Mouse (Mus musculus) kidney, adult 18-20 months (tissue): Measurements from ENCODE around the gene Zfp719.

Experiments
- DNase-seq: peaks from one replicate; pipeline ENCODE4 v3.0.0; 2021

Gene Zfp719

DNA sequence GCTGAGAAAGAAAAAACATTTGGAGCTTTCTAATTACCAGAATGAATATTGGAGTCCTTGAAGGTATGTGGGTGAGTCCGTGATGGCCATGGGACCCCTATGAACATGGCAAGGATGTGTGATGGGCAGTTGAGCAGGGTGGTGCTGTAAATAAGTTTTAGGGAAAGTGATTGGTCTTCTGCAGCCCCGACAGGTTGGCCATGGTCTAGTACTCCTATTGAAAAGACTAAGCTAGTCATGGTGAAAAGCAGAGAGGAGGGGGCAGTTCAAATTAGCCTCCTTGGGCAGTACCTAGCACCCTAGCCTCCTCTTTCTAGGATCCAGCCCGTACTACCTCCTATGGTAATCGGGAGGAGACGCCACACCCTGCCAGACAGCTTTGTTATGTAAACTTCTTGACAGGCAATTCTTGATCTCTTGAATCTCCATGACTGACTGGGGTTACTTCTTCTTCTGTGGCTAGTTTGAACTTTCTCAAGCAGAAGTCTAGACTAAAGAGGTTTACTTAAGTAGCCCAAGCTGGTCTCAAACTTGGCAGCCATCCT is 28.4 kb downstream of the Zfp719 start:
- no peak for DNase-seq

GRCm38 (mm10) chr7:43608316-43608824 is 29.0 kb downstream of the Zfp719 start:
- DNase-seq, result no peak

DNA sequence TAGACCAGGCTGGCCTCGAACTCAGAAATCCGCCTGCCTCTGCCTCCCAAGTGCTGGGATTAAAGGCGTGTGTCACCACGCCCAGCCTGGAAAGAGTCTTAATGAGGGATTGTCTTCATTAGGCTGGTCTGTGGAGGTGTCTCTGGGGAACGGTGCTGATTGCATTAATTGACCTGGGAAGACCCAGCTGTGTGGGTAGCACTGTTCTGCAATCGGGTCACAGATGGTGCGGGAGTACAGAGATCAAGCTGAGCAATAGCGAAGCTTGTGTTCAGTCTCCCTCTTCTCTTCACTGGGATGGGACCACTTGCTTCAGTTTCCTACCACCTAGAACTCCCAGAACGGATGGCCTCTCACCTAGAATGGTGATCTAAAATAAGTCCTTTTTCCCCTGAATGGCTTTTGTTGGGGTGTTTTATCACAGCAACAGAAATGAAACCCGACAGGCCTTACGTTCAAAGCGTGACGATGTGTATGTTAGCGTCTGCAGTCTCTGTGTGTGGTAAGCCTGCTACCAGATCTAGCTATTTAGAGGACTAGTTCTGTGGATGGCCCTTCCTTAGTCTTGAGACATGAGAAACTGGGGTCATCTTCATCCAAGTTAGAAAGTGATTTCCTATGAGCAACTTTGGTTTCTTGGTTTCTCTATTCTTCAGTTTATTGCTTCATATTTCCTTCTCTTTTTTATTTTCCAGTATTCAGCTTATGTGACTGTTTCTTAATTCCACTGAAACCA is 34.6 kb downstream of the Zfp719 start:
- no peak for DNase-seq

DNA sequence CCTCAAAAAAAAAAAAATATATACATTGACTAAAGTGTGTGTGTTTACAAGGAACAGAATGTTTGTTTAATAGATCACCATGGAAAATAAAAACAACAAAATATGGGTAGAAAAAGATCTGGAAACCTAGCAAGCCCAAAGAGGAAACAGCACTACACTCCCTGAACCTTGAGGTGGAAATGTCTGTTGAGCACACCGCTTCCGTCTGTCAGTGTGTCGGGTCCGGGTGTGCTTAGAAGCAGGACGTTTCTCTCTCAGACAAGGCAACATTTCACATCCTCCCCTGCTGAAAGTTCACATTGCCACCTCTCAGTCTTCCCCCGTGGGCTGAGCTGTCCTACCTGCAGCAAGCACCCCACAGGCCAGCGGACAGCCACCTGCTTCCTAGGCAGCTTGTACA is 43.5 kb downstream of the Zfp719 start:
- no peak for DNase-seq

DNA sequence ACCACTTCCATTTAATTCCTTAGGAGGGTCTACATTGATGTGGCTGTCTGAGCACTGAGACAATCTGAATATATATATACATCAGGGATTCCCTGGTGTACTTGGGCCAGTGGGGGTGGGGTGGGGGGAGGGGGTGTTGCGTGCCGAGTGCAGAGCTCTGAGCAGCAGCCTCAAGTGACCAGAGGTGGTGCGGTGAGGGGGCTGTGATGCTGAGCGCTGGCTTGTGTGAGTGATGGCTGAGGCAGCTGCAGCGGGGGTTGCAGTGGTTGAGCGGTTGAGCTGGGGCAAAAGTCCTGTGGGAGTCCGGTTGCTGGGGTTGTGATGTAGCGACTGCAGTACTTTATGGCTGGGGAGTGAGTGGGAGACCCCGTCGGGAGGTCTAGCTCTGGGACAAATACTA is 44.4 kb downstream of the Zfp719 start:
- DNase-seq, result no peak

DNA sequence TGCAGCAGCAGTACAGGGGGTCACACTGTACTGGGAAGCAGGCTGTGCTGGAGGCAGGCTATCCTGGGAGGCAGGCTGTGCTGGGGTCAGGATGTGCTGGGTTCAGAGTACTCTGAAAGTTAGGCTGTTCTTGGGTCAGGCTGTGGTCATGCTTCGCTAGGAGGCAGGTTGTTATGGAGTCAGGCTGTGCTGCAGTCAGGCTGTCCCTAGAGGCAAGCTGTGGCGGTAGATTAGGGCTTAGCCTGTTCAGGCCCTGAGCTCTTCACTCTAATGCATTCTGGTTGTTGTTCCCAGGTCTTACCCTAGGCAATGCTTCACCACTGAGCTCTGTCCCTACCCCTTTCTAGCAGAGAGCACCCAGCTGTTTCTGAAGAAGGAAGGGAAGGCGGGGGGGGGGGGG is 45.7 kb downstream of the Zfp719 start:
- DNase-seq, result no peak

DNA sequence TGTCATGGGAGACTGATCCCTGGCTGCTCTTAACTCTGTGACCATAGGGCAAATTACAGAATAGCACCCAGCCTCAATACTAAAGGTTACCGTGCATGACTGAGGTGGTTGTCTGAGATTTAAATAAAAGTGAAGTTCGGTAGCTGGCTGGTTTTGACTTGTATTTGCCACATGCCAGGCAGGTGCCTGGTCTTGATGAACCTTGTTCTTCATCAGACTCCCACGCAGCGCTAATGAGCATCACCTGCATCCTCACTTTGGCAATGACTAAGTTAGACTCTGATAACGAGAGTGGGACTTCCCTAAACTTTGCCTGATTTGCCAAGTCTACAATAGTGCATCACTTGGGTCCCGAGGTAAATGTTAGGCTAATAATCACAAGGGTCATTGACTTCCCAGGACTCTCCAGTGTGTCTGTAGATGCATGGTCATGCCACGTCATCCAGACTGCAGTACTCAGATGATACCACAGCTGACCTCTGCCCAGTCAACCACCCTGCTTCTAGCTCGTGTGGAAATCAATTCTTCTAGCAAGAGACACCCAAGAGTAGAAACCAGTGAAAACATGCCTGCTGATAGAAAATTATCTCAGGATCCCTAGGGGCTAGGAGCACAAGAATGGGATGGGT is 46.5 kb downstream of the Zfp719 start:
- DNase-seq, result no peak

DNA sequence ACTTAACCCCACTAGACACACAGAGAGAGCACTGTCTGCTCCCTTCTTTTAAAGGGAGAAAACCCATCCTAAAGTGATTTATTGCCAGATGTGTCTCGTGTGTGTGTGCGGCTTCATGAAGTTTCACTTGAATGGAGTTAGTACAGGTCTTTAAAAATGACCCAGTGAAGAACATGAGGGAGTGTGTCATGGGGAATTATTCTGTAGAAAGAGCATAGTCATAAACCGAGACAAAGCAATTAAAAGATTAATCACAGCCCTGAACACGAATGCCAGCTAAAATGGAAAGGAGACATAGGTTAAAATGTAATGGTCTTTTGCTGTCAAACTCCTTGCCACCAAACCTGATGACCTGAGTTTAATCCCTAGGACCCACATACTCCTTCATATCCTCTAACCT is 54.5 kb downstream of the Zfp719 start:
- DNase-seq, result no peak

- DNase-seq, result no peak
Measured at GRCm38 (mm10) chr7:43634500-43634899, 55.1 kb downstream of the Zfp719 start, which contains the start of gene Ceacam18. Gene Ceacam18 (plus strand): TSS chr7:43634707.

- no peak for DNase-seq
Measured at GRCm38 (mm10) chr7:43636194-43636593, 56.8 kb downstream of the Zfp719 start.

DNA sequence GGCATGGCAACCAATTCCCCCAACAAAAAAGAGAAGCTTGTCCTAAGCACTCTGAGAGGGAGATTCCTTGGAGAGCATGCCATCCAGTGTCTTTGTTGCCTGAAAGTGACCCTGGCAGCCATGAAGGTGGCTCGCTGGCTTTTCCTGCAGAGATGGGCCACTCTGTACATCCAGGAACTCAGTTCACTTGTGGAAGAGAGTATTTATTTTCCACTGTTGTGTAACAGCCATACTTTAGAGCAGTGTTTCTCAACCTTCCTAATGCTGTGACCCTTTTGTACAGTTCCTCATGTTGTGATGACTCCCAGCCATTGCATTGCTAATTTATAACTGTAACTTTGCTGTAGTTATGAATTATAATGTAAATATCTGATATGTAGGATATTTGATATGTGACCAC is 57.7 kb downstream of the Zfp719 start:
- no peak for DNase-seq

GRCm38 (mm10) chr7:43642587-43642986 is 63.2 kb downstream of the Zfp719 start:
- DNase-seq, result no peak
